Mouse (Mus musculus) cerebellum, adult 2 months (tissue): Measurements from ENCODE around the gene Macf1.

ENCODE experiments used
- CTCF ChIP-seq: fragments of 200-500 bp; IDR thresholded peaks from 2 replicates; pipeline ENCODE4 v1.5.1; 2011; ENCODE audit warnings: low read depth, mild to moderate bottlenecking, control low read depth, low read length, moderate library complexity, borderline replicate concordance; ENCODE audit not compliant: insufficient read depth
- POLR2A ChIP-seq: fragments of 200-500 bp; IDR thresholded peaks from 2 replicates; pipeline ENCODE4 v1.6.1; 2011; ENCODE audit warnings: low read length, control low read depth, borderline replicate concordance; ENCODE audit not compliant: insufficient read depth

DNA sequence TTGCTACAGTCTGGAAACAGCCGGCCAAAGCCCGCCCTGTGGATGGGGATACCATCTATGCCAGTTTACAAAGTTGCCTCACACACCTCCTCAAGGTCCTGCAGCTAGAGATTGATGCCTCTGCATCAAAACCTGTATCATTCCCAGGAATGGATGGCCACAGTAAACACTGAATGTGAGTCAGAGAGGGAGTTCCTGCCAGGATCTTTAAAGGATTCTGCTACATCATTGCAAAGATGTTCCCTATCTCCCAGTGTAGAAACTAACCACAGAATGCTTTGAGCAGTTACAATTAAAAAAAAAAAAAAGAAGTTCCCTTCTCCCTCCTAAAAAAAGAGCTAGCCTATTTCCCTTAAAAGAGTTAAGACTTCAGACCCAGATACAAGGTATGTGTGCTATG, 21.2 kb upstream of the Macf1 start:
- TF ChIP-seq CTCF, result no peak
- no peak for TF ChIP-seq POLR2A
